In genomic region chr4:129147552-129148103, GRCm38 (mm10) we compare ENCODE assay signal across 18 mouse cellular contexts. TPM values are rescaled to one million over a fixed set of nuclear protein-coding genes. Genes with fewer than 3 reads are reported as not detected.
A peak's percentile ranks its signal among the peaks of the same experiment; 100 is the strongest.
DNase-seq lines count a peak whose midpoint lies in the region; ATAC-seq and TF ChIP-seq lines count a peak whose summit lies in the region.
"Had no signal": no experiment of that assay in that cellular context is flagged by ENCODE, and none has a peak within 500 bp of the region (broad histone marks: within the 10 kb centered on the region; RNA-seq: fewer than 3 reads in every experiment).

No protein-coding gene starts in this region.

- DNase-seq in heart, adult 18-20 months = peak; percentile 25 to 44
- no peak for DNase-seq in heart, postnatal 4 days
- DNase-seq in kidney, postnatal 36 days = no peak
- peak; percentile 85 for DNase-seq in lung, postnatal 0 days (ENCODE audit: low spot score)
- no peak for DNase-seq in lung, postnatal 14 days
- no peak for DNase-seq in urinary bladder, postnatal 10 days (ENCODE audit: low spot score)
- DNase-seq: adrenal gland, adult 8-10 months; cerebellum, adult 11 months; cerebellum, postnatal 36 days; spleen, adult 18-20 months; thymus, postnatal 14 days had no signal

- no peaks in the 10 kb centered on the region for H3K9me3 ChIP-seq in kidney, embryonic 15.5 days (replicated peaks)
- H3K9me3 ChIP-seq in lung, postnatal 0 days (ENCODE audit: low read length) = no peaks in the 10 kb centered on the region
- H3K9me3 ChIP-seq: hindbrain, embryonic 12.5 days; limb, embryonic 12.5 days had no signal

- H3K36me3 ChIP-seq in kidney, embryonic 15.5 days = peaks cover 40% of the 10 kb centered on the region
- peaks cover 7% of the 10 kb centered on the region; the same call in 1 of the 2 replicates for H3K36me3 ChIP-seq in lung, postnatal 0 days (ENCODE audit: insufficient read depth, low read length)

- no peak overlapping the region for H3K9ac ChIP-seq in kidney, embryonic 15.5 days
- H3K9ac ChIP-seq in lung, postnatal 0 days (replicated peaks; ENCODE audit: low read depth) = no peak overlapping the region
- H3K9ac ChIP-seq: hindbrain, embryonic 12.5 days; limb, embryonic 12.5 days; liver, embryonic 14.5 days had no signal

- no peaks in the 10 kb centered on the region for H3K27me3 ChIP-seq in kidney, embryonic 15.5 days
- no peaks in the 10 kb centered on the region for H3K27me3 ChIP-seq in lung, postnatal 0 days (replicated peaks; ENCODE audit: insufficient read depth, low read length)
- H3K27me3 ChIP-seq: hindbrain, embryonic 12.5 days; limb, embryonic 12.5 days had no signal

- no peak overlapping the region for H3K4me3 ChIP-seq in kidney, embryonic 15.5 days (replicated peaks)
- H3K4me3 ChIP-seq in lung, postnatal 0 days (ENCODE audit: low read depth, low read length) = no peak overlapping the region
- no peak overlapping the region for H3K4me3 ChIP-seq in cortical plate, adult 2 months (ENCODE audit: insufficient read depth, low read length)
- H3K4me3 ChIP-seq: hindbrain, embryonic 12.5 days; limb, embryonic 12.5 days had no signal

- no peak for ATAC-seq in kidney, embryonic 15.5 days (replicated peaks; ENCODE audit: low FRiP score)
- ATAC-seq in lung, postnatal 0 days = peak; percentile 81
- ATAC-seq: forebrain, embryonic 16.5 days; inflammation-experienced regulatory T-cells, adult 6 months had no signal

- no peak for TF ChIP-seq POLR2A in cortical plate, adult 2 months (IDR thresholded peaks at IDR 0.05; ENCODE audit: extremely low read depth, insufficient read depth, low read length)

- 0 out of 2 replicates have a peak overlapping the region, but pooled peaks have one; percentile 16 for H3K4me2 ChIP-seq in kidney, embryonic 15.5 days
- no peak overlapping the region; the same call in 1 of the 2 replicates for H3K4me2 ChIP-seq in lung, postnatal 0 days (replicated peaks; ENCODE audit: low read depth, low read length)
- H3K4me2 ChIP-seq: hindbrain, embryonic 12.5 days; limb, embryonic 12.5 days had no signal

- peaks cover 19% of the 10 kb centered on the region; the same call in 1 of the 2 replicates for H3K4me1 ChIP-seq in kidney, embryonic 15.5 days
- H3K4me1 ChIP-seq in lung, postnatal 0 days (ENCODE audit: insufficient read depth, low read depth, low read length) = no peaks in the 10 kb centered on the region
- peaks cover 10% of the 10 kb centered on the region for H3K4me1 ChIP-seq in cortical plate, adult 2 months (ENCODE audit: control insufficient read depth, insufficient read depth, low read length)

- peak overlapping the region; percentile 72 for H3K27ac ChIP-seq in kidney, embryonic 15.5 days
- H3K27ac ChIP-seq in lung, postnatal 0 days (ENCODE audit: low read length) = no peak overlapping the region; the same call in 1 of the 2 replicates
- 0 out of 2 replicates have a peak overlapping the region, but pooled peaks have one; percentile 5 for H3K27ac ChIP-seq in cortical plate, adult 2 months (ENCODE audit: insufficient read depth, low read length)
- H3K27ac ChIP-seq: hindbrain, embryonic 12.5 days; limb, embryonic 12.5 days; liver, embryonic 14.5 days had no signal

- no peak for TF ChIP-seq CTCF in lung, postnatal 0 days (IDR thresholded peaks at IDR 0.05)
- TF ChIP-seq CTCF in cortical plate, adult 2 months (IDR thresholded peaks at IDR 0.05; ENCODE audit: extremely low read depth, insufficient read depth, low read length) = no peak

- 0 out of 2 replicates have a peak, but pooled peaks have one; percentile 13 for TF ChIP-seq EP300 in lung, postnatal 0 days (IDR thresholded peaks at IDR 0.05)

- WGBS in kidney, embryonic 15.5 days = 68% methylated on average over 13 of the region's 13 CpGs
- WGBS in lung, postnatal 0 days = 77% methylated on average over 13 of the region's 13 CpGs

RNA-seq across cellular contexts. Expression of gene Fndc5, which starts 10.8 kb away (rescaled TPM):
- 100 to 1,000 TPM; 312 to 343 TPM for total RNA-seq in heart, adult 18-20 months (2021)
- 100 to 1,000 TPM; 101 to 105 TPM for total RNA-seq in heart, postnatal 4 days (2021)
- 5.1 and 5.5 TPM in 2 replicates for polyA plus RNA-seq in kidney, embryonic 15.5 days (2015; fragmentation: Nextera tagmentation; extraction: Ambion mirVana)
- 7.6 and 9.7 TPM in 2 replicates for polyA plus RNA-seq in lung, postnatal 0 days (2015; fragmentation: Nextera tagmentation; extraction: Ambion mirVana)
- 72.0 and 76.5 TPM in 2 replicates for polyA plus RNA-seq in cortical plate, adult 2 months (2012; rRNA removed)

RNA-seq across cellular contexts. Expression of gene Hpca, which starts 25.8 kb away (rescaled TPM):
- under 1 TPM in 1 of 2 experiments, not detected in 1; 0.18 TPM for total RNA-seq in heart, adult 18-20 months (2021)
- under 1 TPM; 0.25 to 0.69 TPM for total RNA-seq in heart, postnatal 4 days (2021)
- 2.0 and 2.8 TPM in 2 replicates for polyA plus RNA-seq in kidney, embryonic 15.5 days (2015; fragmentation: Nextera tagmentation; extraction: Ambion mirVana)
- polyA plus RNA-seq in lung, postnatal 0 days (2015; fragmentation: Nextera tagmentation; extraction: Ambion mirVana) = 0.51 and 1.1 TPM in 2 replicates
- polyA plus RNA-seq in cortical plate, adult 2 months (2012; rRNA removed) = 1,156 and 1,221 TPM in 2 replicates
- polyA plus RNA-seq: inflammation-experienced regulatory T-cells, adult 6 months had no signal

RNA-seq across cellular contexts. Expression of gene S100pbp, which starts 41.9 kb away (rescaled TPM):
- 1 to 10 TPM; 8.4 to 9.2 TPM for total RNA-seq in heart, adult 18-20 months (2021)
- 10 to 100 TPM; 22.5 to 24.2 TPM for total RNA-seq in heart, postnatal 4 days (2021)
- 24.3 and 25.9 TPM in 2 replicates for polyA plus RNA-seq in kidney, embryonic 15.5 days (2015; fragmentation: Nextera tagmentation; extraction: Ambion mirVana)
- 7.3 and 7.5 TPM in 2 replicates for polyA plus RNA-seq in lung, postnatal 0 days (2015; fragmentation: Nextera tagmentation; extraction: Ambion mirVana)
- 24.3 and 24.4 TPM in 2 replicates for polyA plus RNA-seq in cortical plate, adult 2 months (2012; rRNA removed)

RNA-seq across cellular contexts. Expression of gene Yars, which starts 41.9 kb away (rescaled TPM):
- 10 to 100 TPM; 25.6 to 33.4 TPM for total RNA-seq in heart, adult 18-20 months (2021)
- total RNA-seq in heart, postnatal 4 days (2021) = 10 to 100 TPM; 44.7 to 45.0 TPM
- 81.3 and 87.4 TPM in 2 replicates for polyA plus RNA-seq in kidney, embryonic 15.5 days (2015; fragmentation: Nextera tagmentation; extraction: Ambion mirVana)
- 26.4 and 27.1 TPM in 2 replicates for polyA plus RNA-seq in lung, postnatal 0 days (2015; fragmentation: Nextera tagmentation; extraction: Ambion mirVana)
- polyA plus RNA-seq in cortical plate, adult 2 months (2012; rRNA removed) = 76.3 and 79.9 TPM in 2 replicates

RNA-seq across cellular contexts. Expression of gene Tmem54, which starts 42.3 kb away (rescaled TPM):
- total RNA-seq in heart, adult 18-20 months (2021) = not detected
- total RNA-seq in heart, postnatal 4 days (2021) = not detected
- 9.2 TPM in 2 replicates for polyA plus RNA-seq in kidney, embryonic 15.5 days (2015; fragmentation: Nextera tagmentation; extraction: Ambion mirVana)
- 2.4 and 2.9 TPM in 2 replicates for polyA plus RNA-seq in lung, postnatal 0 days (2015; fragmentation: Nextera tagmentation; extraction: Ambion mirVana)
- polyA plus RNA-seq in cortical plate, adult 2 months (2012; rRNA removed) = not detected in 2 replicates
- total RNA-seq: adrenal gland, adult 8-10 months had no signal
- polyA plus RNA-seq: forebrain, embryonic 16.5 days; inflammation-experienced regulatory T-cells, adult 6 months had no signal

Comparison
In these comparisons a context has a peak if more than half of its experiments do, and no peak if none do; other contexts are left out.
1. DNase-seq: peak in heart, adult 18-20 months (2 of 2) and lung, postnatal 0 days (single experiment); none in heart, postnatal 4 days (single experiment), kidney, postnatal 36 days (0 of 2), lung, postnatal 14 days (single experiment) and urinary bladder, postnatal 10 days (single experiment).
2. RNA of gene Hpca, which starts 25.8 kb away (polyA plus RNA-seq): 1,156 to 1,221 TPM in cortical plate, adult 2 months; 2.0 to 2.8 TPM in kidney, embryonic 15.5 days and 0.51 to 1.1 TPM in lung, postnatal 0 days; every median in the first group is over 100 times any median in the second.